Mouse (Mus musculus) midbrain, postnatal 0 days (tissue): ENCODE data around the gene Eef1akmt2. TPM values are rescaled to one million over a fixed set of nuclear protein-coding genes. Genes with fewer than 3 reads are reported as not detected.

ENCODE experiments used
- ATAC-seq: fragments of 200-750 bp; cut with Nextera tagmentation; 2 replicates; pipeline ENCODE4 v1.8.0; 2017; ENCODE audit warnings: moderate number of reproducible peaks, mild to moderate bottlenecking, moderate TSS enrichment, moderate library complexity; ENCODE audit not compliant: low FRiP score
- DNase-seq: peaks from one replicate; pipeline ENCODE4 v3.0.0-alpha.2; 2015; ENCODE audit warnings: low spot score
- H3K27ac ChIP-seq: fragments of 300-500 bp; sonication (generic); 2 replicates; pipeline ENCODE4 v1.5.1; 2014; ENCODE audit warnings: low read depth, mild to moderate bottlenecking, low read length, mixed read lengths
- H3K27me3 ChIP-seq: fragments of 300-500 bp; sonication (generic); 2 replicates; pipeline ENCODE4 v1.6.1; 2014; ENCODE audit warnings: low read length, control low read depth, mixed read lengths; ENCODE audit not compliant: insufficient read depth
- H3K36me3 ChIP-seq: fragments of 300-500 bp; sonication (generic); 2 replicates; pipeline ENCODE4 v1.6.1; 2014; ENCODE audit warnings: low read length, control low read depth, mixed read lengths; ENCODE audit not compliant: insufficient read depth
- H3K4me1 ChIP-seq: fragments of 300-500 bp; sonication (generic); 2 replicates; pipeline ENCODE4 v1.6.1; 2014; ENCODE audit warnings: mild to moderate bottlenecking, control low read depth, antibody characterized with exemption, low read length, mixed read lengths; ENCODE audit not compliant: insufficient read depth
- H3K4me2 ChIP-seq: fragments of 300-500 bp; sonication (generic); 2 replicates; pipeline ENCODE4 v1.6.1; 2014; ENCODE audit warnings: low read depth, mild to moderate bottlenecking, low read length, mixed read lengths; ENCODE audit not compliant: poor library complexity, severe bottlenecking
- H3K4me3 ChIP-seq: fragments of 300-500 bp; sonication (generic); 2 replicates; pipeline ENCODE4 v1.5.1; 2014; ENCODE audit warnings: low read depth, mild to moderate bottlenecking, low read length, moderate library complexity
- H3K9ac ChIP-seq: fragments of 300-500 bp; sonication (generic); replicated peaks from 2 replicates; pipeline ENCODE4 v1.6.1; 2014; ENCODE audit warnings: mild to moderate bottlenecking, low read length, moderate library complexity, mixed read lengths; ENCODE audit not compliant: poor library complexity, severe bottlenecking
- H3K9me3 ChIP-seq: fragments of 300-500 bp; sonication (generic); 2 replicates; pipeline ENCODE4 v1.6.1; 2016; ENCODE audit warnings: low read length, control low read depth
- CTCF ChIP-seq: IDR thresholded peaks from 2 replicates; pipeline ENCODE4 v1.5.1; 2016; ENCODE audit warnings: antibody characterized with exemption, mild to moderate bottlenecking
- WGBS: fragments of 180-500 bp; shearing (Covaris S2); extraction: QIAGEN DNeasy Blood & Tissue Kit; methylation state at CpG from one replicate; pipeline ENCODE4 v1.1.7; 2014; 5-methylcytosine and 5-hydroxymethylcytosine counted together
- polyA plus RNA-seq: library from polyadenylated mRNA; unstranded; fragments of >200 nt; fragmentation: Nextera tagmentation; extraction: Ambion mirVana; gene quantifications from 2 replicates; pipeline ENCODE4 v1.2.1, GENCODE M21; 2015
- total RNA-seq: library from RNA; depleted of rRNA; stranded (reverse); fragments of >200 nt; gene quantifications from 2 replicates; pipeline ENCODE4 v1.2.3, GENCODE M21; 2014

The Eef1akmt2 gene
- total and polyA plus RNA-seq, 2 experiments from 2014 or later, result 52.1 to 84.2 TPM

- TF ChIP-seq CTCF, result no peak
- Histone ChIP-seq H3K27me3 (no peaks in the 10 kb centered on the region), H3K9ac (no peak overlapping the region), H3K4me2 (no peak overlapping the region), H3K4me3 (no peak overlapping the region), H3K4me1 (peaks cover 3% of the 10 kb centered on the region; the same call in 1 of the 2 replicates), H3K27ac (no peak overlapping the region), H3K36me3 (peaks cover 4% of the 10 kb centered on the region; the same call in 1 of the 2 replicates), H3K9me3 (no peaks in the 10 kb centered on the region)
- WGBS, result 76% methylated on average over 3 of the region's 3 CpGs
- no peak for ATAC-seq
- DNase-seq, result no peak
These were observed 48.5 kb downstream of the Eef1akmt2 start for GRCm38 (mm10) chr7:132803962-132804361.

DNA sequence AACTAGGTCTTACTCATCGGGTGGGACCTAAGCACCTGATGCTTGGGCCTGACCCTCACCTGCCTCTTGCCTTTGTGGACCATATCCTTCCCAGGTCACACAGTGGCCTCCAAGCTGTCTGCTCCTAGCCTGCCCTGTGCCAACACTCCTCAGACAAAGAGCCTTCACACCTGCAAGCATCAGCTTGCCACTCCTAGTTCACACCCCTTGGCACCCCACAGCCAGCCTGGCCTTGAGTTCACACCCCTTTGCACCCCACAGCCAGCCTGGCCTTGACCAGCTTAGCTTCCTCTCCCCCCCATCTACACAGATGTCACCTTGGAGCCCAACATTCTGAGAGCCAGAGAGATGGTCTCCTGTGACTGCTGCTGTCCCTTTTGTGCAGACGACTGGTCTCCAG, 49.1 kb downstream of the Eef1akmt2 start:
- WGBS, result 94% methylated on average over 2 of the region's 2 CpGs
- Histone ChIP-seq H3K27me3 (no peaks in the 10 kb centered on the region), H3K27ac (no peak overlapping the region), H3K9ac (no peak overlapping the region), H3K9me3 (no peaks in the 10 kb centered on the region), H3K4me2 (no peak overlapping the region), H3K4me3 (no peak overlapping the region), H3K4me1 (no peaks in the 10 kb centered on the region), H3K36me3 (peaks cover 4% of the 10 kb centered on the region; the same call in 1 of the 2 replicates)
- DNase-seq (no peak), ATAC-seq (no peak)
- no peak for TF ChIP-seq CTCF

- no peak for ATAC-seq
- no peak overlapping the region for H3K4me2 ChIP-seq
- 0 out of 2 replicates have a peak overlapping the region, but pooled peaks have one; percentile 13 for H3K9ac ChIP-seq
These were observed 49.8 kb downstream of the Eef1akmt2 start for GRCm38 (mm10) chr7:132802691-132803090.

GRCm38 (mm10) chr7:132802066-132802465, 50.4 kb downstream of the Eef1akmt2 start:
- Histone ChIP-seq H3K27me3 (no peaks in the 10 kb centered on the region), H3K9ac (no peak overlapping the region), H3K27ac (no peak overlapping the region), H3K36me3 (peaks cover 4% of the 10 kb centered on the region; the same call in 1 of the 2 replicates), H3K4me2 (no peak overlapping the region), H3K9me3 (no peaks in the 10 kb centered on the region), H3K4me1 (no peaks in the 10 kb centered on the region), H3K4me3 (no peak overlapping the region)
- ATAC-seq, result no peak
- 84% methylated on average over 2 of the region's 2 CpGs for WGBS
- TF ChIP-seq CTCF, result no peak
- no peak for DNase-seq

More at GRCm38 (mm10) chr7:132802691-132803090, 49.8 kb downstream of the Eef1akmt2 start:
- H3K27me3 ChIP-seq, result no peaks in the 10 kb centered on the region
- no peak for TF ChIP-seq CTCF
- 92% methylated on average over 11 of the region's 11 CpGs for WGBS
- H3K27ac ChIP-seq, result no peak overlapping the region
- no peak for DNase-seq
- H3K4me1 ChIP-seq, result no peaks in the 10 kb centered on the region
- H3K9me3 ChIP-seq, result no peaks in the 10 kb centered on the region
- H3K4me3 ChIP-seq, result no peak overlapping the region
- H3K36me3 ChIP-seq, result peaks cover 4% of the 10 kb centered on the region; the same call in 1 of the 2 replicates

DNA sequence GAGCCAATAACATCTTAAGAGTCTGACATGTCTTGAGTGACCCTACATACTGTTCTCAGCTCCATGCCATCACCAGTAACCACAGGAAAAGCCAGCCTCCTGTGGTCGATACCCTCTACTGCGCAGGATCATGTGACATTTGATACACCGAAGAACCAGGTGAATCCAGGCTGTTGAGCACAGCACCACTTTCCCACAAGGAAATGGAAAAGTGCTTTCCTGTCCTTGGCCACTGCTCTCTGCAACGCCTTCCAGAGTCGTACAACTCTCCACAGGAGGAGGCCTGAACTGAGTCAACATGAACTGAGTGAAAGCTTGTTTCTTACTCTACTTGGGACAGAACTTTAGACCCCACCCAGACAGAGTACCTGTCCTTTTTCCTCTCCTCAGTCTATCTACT, 51.0 kb downstream of the Eef1akmt2 start:
- no peaks in the 10 kb centered on the region for H3K9me3 ChIP-seq
- no peak overlapping the region for H3K27ac ChIP-seq
- no peaks in the 10 kb centered on the region for H3K27me3 ChIP-seq
- no peak overlapping the region for H3K4me2 ChIP-seq
- no peak for ATAC-seq
- no peak for TF ChIP-seq CTCF
- no peaks in the 10 kb centered on the region for H3K4me1 ChIP-seq
- no peak overlapping the region for H3K9ac ChIP-seq
- 91% methylated on average over 5 of the region's 5 CpGs for WGBS
- DNase-seq, result no peak
- H3K36me3 ChIP-seq, result peaks cover 4% of the 10 kb centered on the region; the same call in 1 of the 2 replicates
- H3K4me3 ChIP-seq, result no peak overlapping the region

DNA sequence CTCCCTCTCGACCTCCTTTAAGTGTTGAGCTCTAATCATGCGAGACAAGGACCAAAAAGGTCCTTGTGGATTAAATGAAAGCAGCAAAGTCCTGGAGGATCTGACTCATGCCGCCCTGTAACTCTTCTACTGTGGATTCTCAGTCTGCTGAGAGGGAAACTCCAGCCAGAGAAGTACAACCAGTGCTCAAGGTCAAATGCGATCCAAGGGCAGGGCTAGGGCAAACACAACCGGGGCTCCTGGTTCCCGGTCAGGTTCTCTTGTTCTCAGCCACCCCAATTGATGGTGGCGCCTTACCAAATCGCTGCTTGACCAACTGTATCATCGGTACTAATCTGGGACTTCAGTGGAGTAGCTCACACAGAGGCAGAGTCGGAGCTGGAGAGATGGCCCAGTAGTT, 51.6 kb downstream of the Eef1akmt2 start:
- H3K4me3 ChIP-seq, result no peak overlapping the region
- no peaks in the 10 kb centered on the region for H3K27me3 ChIP-seq
- WGBS, result 83% methylated on average over 10 of the region's 10 CpGs
- TF ChIP-seq CTCF, result no peak
- no peak overlapping the region for H3K4me2 ChIP-seq
- H3K36me3 ChIP-seq, result peaks cover 4% of the 10 kb centered on the region; the same call in 1 of the 2 replicates
- H3K9me3 ChIP-seq, result no peaks in the 10 kb centered on the region
- DNase-seq (no peak), ATAC-seq (no peak)
- no peak overlapping the region for H3K27ac ChIP-seq
- H3K9ac ChIP-seq, result no peak overlapping the region
- no peaks in the 10 kb centered on the region for H3K4me1 ChIP-seq
